Mouse (Mus musculus) mesoderm, embryonic 11.5 days (tissue): ENCODE data around the gene 4930469K13Rik.
"Not testable (repeated sequence)": the region's sequence is repeated elsewhere in the genome, so short reads cannot be mapped to it uniquely, and the experiment has no call there.

Experiments
- DNase-seq: peaks from one replicate; pipeline ENCODE4 v3.0.0-alpha.2; 2012; ENCODE audit warnings: low read depth, low spot score

The 4930469K13Rik gene

GRCm38 (mm10) chr11:34098422-34098821, at the start of gene 4930469K13Rik:
4930469K13Rik (minus strand) TSS chr11:34098554.
- DNase-seq: no peak

DNA sequence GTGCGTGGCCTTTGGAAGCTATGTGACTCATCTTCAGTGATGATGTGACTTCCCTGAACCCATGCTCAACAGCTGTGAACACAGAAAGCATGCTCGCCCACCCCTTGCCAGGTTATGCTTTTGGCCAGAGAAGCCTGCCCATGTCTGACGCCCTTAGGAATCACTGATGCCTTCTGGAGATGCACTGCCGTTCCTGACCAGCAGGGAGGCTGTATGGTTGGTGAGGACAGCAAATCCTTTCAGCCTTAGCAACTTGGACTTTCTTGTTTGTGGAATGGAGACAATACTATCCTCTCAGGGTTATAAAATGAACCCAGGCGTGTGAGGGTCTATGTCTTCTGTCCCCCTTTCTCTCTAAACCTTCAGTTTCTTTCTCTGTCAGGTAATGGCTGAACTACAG, 48.6 kb upstream of the 4930469K13Rik start:
- no peak for DNase-seq

DNA sequence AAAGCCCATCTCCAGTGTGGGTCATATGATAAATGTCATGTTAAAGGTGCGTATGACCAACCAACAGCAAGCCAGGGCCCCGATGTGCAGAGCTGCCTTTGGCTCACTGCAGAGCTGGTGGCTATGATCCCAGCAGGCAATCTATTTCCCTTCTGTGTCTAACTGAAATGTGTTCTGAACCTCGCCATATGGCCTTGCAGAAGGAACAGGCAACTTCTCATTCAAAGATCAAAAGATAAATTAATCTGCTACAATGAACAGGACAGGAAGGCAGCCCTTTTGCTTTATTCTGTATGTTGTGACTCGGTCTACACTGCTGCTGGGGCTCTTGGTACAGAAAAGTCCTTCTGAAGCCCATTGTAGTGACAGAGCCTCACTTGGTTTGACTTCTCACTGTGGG, 46.1 kb upstream of the 4930469K13Rik start:
- no peak for DNase-seq

DNA sequence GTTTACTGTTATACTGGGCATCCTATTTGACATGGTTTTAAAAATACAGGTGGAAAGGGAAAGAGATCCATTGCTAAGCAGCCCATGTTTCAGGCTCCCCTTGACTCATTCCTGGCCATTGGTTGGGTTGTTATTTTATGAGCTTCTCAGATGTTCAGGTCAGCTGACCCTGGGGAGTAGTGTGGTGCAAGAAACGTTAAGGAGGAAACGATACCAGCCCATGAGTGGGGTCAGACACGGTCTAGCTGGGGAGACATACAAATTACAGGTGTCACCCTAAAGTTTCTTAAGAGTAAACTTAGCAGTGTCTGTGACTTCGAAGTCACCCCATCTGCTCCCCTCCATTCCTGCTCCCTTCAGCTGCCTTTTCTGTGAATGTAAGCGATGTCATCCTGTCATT, 45.6 kb upstream of the 4930469K13Rik start:
- DNase-seq: no peak

DNA sequence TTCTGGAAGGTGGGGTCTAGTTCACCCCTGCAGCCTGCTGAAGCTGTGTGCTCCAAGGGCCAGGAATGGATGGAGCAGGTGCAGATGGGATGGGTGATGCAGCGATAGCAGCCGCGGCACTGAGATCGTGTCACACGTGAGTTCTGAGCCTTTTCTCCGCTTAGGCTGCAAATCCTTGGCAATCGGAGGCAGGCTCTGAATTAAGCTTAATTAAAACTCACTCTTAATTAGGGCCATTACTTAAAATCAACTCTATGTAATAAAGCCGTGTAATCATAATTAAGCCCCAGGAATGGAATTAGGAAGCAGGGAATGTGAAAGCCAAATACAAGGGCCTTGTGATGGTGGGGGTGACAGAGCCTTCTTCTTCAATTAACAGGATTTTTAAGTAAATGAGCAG, 40.9 kb upstream of the 4930469K13Rik start:
- no peak for DNase-seq

GRCm38 (mm10) chr11:34128412-34128811, 30.1 kb upstream of the 4930469K13Rik start:
- no peak for DNase-seq

DNA sequence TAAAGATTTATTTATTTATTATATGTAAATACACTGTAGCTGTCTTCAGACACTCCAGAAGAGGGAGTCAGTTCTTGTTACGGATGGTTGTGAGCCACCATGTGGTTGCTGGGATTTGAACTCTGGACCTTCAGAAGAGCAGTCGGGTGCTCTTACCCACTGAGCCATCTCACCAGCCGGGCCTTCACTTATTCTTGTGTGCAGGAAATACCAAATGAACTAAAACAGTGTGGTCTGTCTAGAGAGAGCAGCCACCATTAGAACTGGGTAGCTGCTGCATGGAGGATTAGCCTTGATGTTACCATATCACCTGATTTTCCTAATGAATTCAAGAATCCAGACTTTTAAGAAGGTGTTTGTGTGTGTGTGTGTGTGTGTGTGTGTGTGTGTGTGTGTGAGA, 27.4 kb upstream of the 4930469K13Rik start:
- DNase-seq: not testable (repeated sequence)

- no peak for DNase-seq
These were observed 26.5 kb upstream of the 4930469K13Rik start for GRCm38 (mm10) chr11:34124852-34125251.

DNA sequence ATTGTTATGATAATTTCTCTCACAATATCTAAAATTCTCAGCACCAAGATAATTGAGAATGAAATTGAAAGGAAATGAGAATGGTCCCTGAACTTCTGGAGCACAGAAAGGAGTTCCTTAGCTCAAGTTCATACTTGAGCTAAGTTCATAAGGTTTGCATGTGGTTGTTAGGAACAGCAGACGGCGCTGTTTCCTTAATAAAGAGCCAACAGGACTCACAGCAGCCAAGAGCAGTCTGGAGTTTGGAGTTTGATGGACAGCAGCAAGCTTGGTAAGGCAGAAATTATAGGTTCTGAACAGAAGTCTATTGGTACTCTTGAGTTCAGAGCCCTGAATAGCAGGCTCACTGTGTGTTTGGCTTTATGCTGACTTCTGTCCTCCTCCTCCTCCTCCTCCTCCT, 24.8 kb upstream of the 4930469K13Rik start:
- DNase-seq: peak; percentile 64

DNA sequence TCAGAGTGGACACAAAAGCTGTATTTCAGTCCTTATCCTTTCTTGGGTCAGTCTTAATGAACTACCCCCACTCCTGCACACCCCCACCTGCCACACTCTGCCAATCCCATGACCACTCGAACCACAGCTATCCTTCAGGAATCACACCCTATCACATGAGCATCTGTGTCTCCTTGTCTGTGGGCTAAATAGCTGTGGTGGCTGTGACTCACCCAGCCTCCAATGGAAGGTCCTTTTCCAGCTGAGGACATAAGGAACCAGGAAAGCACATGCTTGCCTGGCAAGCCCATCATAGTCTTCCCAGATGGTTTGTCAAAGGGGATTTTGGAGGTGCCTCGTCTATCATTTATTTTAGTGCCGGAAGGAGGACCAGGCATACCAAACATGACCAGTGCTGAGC, 20.0 kb upstream of the 4930469K13Rik start:
- no peak for DNase-seq

DNA sequence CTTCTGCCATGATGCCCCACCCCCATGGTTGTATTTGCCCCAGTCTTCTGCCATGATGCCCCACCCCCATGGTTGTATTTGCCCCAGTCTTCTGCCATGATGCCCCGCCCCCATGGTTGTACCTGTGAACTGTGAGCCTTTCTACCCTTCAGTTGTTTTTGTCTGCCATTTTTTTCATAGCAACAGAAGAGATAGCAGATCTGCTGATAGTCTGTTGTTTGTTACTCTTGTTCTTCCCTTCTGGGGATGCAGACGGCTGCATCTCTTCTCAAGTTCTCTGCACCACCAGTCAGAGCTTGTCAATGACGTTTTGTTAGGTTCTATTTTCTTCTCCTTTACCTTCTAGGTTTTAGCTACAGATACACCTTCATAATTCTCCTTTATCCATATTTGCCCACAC, 19.2 kb upstream of the 4930469K13Rik start:
- no peak for DNase-seq

DNA sequence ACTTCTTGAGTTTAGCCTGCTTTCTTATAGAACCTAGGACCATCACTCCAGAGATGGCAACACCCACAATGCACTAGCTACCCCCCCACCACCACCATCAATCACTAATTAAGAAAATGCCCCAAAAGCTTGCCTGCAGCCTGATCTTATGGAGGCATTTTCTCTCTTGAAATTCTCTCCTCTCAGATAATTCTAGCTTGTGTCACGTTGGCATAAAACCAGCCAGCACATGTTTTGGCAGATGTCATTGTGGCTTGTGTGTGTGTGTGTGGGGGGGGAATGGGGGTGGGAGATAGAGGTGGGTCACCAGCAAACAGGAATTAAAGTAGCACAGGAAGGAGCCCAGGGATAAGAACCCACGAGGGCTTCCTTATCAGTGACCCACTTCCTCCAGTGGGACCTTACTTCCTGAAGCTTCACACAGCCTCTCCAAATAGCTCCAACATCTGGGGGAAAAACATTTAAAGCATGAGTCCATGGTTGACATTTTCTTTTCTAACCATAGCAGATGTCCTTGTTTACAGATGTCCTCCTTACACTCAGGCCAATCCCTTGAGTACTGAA, 18.3 kb upstream of the 4930469K13Rik start:
- no peak for DNase-seq

- no peak for DNase-seq
These were observed 15.4 kb upstream of the 4930469K13Rik start for GRCm38 (mm10) chr11:34113760-34114159.

DNA sequence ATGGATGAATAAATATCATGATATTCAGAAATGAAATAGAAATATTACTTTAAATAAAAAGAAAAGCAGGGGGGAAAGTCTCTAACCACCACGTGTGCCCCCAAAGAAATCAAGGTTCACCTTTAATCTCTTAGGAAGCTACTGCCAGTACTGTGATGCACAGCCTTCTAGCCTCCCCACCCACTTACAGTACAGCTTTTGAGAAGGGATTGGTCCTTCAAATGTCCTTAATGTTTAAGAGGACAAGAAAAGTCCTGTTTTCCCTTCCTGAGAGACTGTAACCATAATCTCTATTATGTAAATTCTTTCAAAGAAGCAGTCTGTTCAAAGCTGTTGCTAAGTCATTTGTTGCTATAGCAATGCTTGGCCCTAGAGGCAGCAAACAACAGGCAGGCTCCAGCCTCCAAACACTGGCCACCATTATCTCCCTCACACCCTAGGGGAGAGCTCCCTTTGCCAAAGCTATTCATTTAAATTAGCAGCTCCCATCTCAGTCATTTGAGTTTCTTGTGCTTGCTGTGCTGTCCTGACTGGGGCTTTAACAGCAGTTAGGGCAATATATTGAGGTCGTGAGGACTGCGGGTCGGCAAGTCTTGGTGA, 14.5 kb upstream of the 4930469K13Rik start:
- peak; percentile 65 for DNase-seq

DNA sequence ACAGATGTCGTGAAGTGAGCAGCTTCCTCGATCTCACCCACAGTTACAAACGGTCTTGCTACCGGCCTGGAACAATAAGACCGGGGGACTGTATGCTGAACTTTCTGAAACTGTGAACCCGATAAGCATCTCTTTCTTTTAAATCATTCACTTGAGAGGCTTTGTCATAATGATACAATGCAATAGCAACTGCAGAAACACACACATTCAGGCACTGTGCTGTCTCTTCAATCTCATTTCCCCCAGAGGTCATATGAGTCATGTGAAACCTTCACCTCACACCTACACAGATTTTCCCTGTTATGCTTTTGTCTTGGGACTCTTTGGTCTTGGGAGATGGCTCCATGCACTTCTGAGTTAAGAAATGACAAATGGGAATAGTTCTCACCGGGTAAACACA, 13.6 kb upstream of the 4930469K13Rik start:
- DNase-seq: no peak

- no peak for DNase-seq
These were observed 10.9 kb upstream of the 4930469K13Rik start for GRCm38 (mm10) chr11:34109260-34109659.

DNA sequence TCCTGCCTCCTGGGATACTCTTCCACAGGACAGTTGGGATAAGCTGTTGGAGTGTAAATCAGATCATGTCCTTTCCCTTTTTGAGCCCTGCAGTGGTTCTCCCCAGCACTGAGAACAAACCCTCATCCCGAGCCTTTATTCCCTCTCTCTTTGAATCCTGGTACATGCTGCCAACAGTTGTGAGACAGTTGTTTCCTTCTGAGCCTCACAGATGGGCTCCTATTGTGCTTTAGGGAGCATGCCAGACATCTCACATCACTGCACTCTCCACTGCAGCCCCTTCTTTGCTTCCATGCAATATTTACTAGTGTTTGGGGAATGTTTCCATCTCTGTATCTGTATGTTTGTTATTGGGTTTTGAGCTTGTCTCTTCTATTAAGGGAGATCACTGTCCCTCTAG, 6.6 kb upstream of the 4930469K13Rik start:
- DNase-seq: no peak

DNA sequence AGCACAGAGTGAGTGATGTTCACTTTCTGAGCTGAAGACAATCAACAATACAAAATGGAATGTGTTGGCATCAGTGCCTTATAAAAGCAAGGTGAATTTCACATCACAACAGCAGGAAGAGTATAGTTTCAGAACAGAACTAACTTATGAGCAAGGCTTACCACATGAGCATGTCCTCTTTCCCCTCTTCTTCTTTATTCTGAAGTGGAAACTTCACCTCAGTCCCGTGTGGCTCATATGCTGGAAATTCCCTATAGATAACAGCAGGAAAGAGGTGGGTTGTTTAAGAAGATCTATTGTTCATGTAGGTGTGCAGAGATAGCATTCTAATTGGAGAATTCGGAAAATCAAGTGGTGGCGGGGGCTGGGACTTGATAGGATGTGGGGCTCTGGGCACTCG, 3.5 kb upstream of the 4930469K13Rik start:
- DNase-seq: no peak

GRCm38 (mm10) chr11:34087064-34087463, 11.3 kb downstream of the 4930469K13Rik start:
- no peak for DNase-seq

GRCm38 (mm10) chr11:34086164-34086751, 12.1 kb downstream of the 4930469K13Rik start:
- DNase-seq: no peak

GRCm38 (mm10) chr11:34084639-34085038, 13.7 kb downstream of the 4930469K13Rik start:
- DNase-seq: no peak

- no peak for DNase-seq
These were observed 14.6 kb downstream of the 4930469K13Rik start for GRCm38 (mm10) chr11:34083795-34084194.
